Mouse (Mus musculus) kidney, embryonic 14.5 days (tissue): Measurements from ENCODE around the gene Olfr1359. TPM values are rescaled to one million over a fixed set of nuclear protein-coding genes. Genes with fewer than 3 reads are reported as not detected.
"Not testable (repeated sequence)": the region's sequence is repeated elsewhere in the genome, so short reads cannot be mapped to it uniquely, and the experiment has no call there.

ENCODE experiments used
- ATAC-seq: fragments of 200-750 bp; cut with Nextera tagmentation; 2 replicates; pipeline ENCODE4 v1.8.0; 2017; ENCODE audit warnings: moderate number of reproducible peaks, mild to moderate bottlenecking, moderate TSS enrichment, moderate library complexity; ENCODE audit not compliant: low FRiP score, low TSS enrichment
- H3K27ac ChIP-seq: fragments of 300-500 bp; sonication (generic); 2 replicates; pipeline ENCODE4 v1.5.1; 2014; ENCODE audit warnings: low read depth, mild to moderate bottlenecking, low read length, moderate library complexity, mixed read lengths
- H3K27me3 ChIP-seq: fragments of 300-500 bp; sonication (generic); 2 replicates; pipeline ENCODE4 v1.6.1; 2014; ENCODE audit warnings: mild to moderate bottlenecking, low read length; ENCODE audit not compliant: control insufficient read depth, insufficient read depth
- H3K36me3 ChIP-seq: fragments of 300-500 bp; sonication (generic); 2 replicates; pipeline ENCODE4 v1.6.1; 2014; ENCODE audit warnings: low read length, mixed read lengths; ENCODE audit not compliant: control insufficient read depth, insufficient read depth
- H3K4me1 ChIP-seq: fragments of 300-500 bp; sonication (generic); 2 replicates; pipeline ENCODE4 v1.6.1; 2014; ENCODE audit warnings: low read length, mixed read lengths; ENCODE audit not compliant: control insufficient read depth, insufficient read depth
- H3K4me2 ChIP-seq: fragments of 300-500 bp; sonication (generic); replicated peaks from 2 replicates; pipeline ENCODE4 v1.6.1; 2014; ENCODE audit warnings: low read depth, mild to moderate bottlenecking, low read length
- H3K4me3 ChIP-seq: fragments of 300-500 bp; sonication (generic); 2 replicates; pipeline ENCODE4 v1.5.1; 2014; ENCODE audit warnings: mild to moderate bottlenecking, low read length
- H3K9ac ChIP-seq: fragments of 300-500 bp; sonication (generic); 2 replicates; pipeline ENCODE4 v1.6.1; 2014; ENCODE audit warnings: low read depth, mild to moderate bottlenecking, low read length, moderate library complexity
- H3K9me3 ChIP-seq: fragments of 300-500 bp; sonication (generic); 2 replicates; pipeline ENCODE4 v1.6.1; 2016; ENCODE audit warnings: low read length; ENCODE audit not compliant: control insufficient read depth
- WGBS: fragments of 180-500 bp; shearing (Covaris S2); extraction: QIAGEN DNeasy Blood & Tissue Kit; methylation state at CpG from one replicate; pipeline ENCODE4 v1.1.7; 2014; 5-methylcytosine and 5-hydroxymethylcytosine counted together
- polyA plus RNA-seq: library from polyadenylated mRNA; unstranded; fragments of >200 nt; fragmentation: Nextera tagmentation; extraction: Ambion mirVana; gene quantifications from 2 replicates; pipeline ENCODE4 v1.2.1, GENCODE M21; 2014

The Olfr1359 gene
- polyA plus RNA-seq, 1 experiment from 2014 or later: not detected

DNA sequence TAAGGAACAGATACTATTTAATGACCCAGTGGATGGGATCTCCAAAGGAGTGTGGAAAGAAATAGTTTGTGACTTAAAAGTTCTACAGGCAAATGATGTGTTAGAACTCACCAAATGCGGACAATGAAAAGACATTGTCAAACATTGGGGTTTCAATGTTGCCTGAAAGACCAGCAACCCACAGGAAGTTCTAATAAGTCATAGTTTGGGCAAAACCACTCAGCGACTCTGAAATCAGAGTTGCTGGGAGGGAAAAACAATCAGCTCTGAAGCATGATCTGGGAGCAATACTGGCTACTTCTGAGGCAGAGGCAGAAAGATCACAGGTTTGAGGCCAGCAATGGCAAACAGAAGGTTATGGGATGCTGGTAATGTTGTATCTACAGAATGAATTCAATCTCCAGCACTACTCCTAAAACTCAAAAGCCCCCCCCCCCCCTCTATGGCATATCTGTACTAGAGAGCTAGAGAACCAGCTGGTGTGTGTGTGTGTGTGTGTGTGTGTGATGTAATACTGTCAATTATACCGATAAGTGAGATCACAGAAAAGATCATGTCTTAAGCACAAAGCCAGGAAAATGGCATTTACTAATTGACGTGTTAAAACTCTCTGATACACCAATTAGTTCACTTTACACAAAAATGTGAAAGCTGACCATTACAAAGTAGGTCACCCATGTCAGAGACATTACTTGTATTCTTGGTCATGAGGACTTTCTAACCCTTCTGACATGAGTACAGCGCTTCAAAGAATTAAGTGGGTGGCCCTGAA is 51.7 kb downstream of the Olfr1359 start:
- peak overlapping the region; percentile 96 for H3K27ac ChIP-seq
- WGBS: 7% methylated on average over 5 of the region's 5 CpGs
- ATAC-seq: no peak
- peak overlapping the region; percentile 77 for H3K9ac ChIP-seq
- H3K27me3 ChIP-seq: no peaks in the 10 kb centered on the region
- H3K36me3 ChIP-seq: no peaks in the 10 kb centered on the region
- H3K4me1 ChIP-seq: peaks cover 16% of the 10 kb centered on the region
- peak overlapping the region; percentile 74 for H3K4me2 ChIP-seq
- H3K4me3 ChIP-seq: peak overlapping the region; percentile 63
- H3K9me3 ChIP-seq: no peaks in the 10 kb centered on the region

DNA sequence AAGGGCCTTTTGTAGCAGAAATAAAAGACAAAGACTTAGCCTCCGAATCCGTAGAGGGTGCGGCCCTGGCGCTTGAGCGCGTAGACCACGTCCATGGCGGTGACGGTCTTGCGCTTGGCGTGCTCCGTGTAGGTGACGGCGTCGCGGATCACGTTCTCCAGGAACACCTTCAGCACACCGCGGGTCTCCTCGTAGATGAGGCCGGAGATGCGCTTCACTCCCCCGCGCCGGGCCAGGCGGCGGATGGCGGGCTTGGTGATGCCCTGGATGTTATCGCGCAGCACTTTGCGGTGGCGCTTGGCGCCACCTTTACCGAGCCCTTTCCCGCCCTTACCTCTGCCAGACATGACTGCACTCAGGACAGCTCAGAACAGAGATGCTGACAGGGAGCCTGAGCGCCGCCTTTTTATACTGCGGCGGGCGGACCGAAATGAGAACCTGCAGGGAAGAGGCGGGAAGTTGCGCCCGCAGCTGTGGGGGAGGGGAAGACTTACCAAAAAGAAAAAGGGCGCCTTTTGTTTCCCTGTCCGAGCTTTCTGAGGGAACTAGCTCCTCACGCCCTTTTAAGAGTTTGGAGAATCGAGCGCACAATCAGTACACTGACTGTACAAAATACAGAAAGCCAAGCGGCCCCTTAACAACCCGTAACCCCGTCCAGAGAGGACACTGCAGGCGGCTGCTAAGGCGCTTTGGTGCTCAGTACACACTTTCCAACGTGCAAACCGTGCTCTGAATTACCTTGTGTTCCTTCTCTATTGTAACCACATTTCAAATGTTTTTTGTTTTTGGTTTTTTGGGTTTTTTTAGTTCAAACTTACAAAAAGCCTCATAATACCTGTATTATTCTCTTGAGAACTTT is 52.5 kb downstream of the Olfr1359 start, which contains the start of gene Hist1h4k:
Gene Hist1h4k (minus strand): TSS at position 347 of the 859 bp plus-strand sequence.
- peak within 1 kb of the TSS; percentile 96 for H3K27ac ChIP-seq
- peak within 1 kb of the TSS; percentile 77 for H3K9ac ChIP-seq
- H3K4me1 ChIP-seq: peaks cover 16% of the 10 kb centered on the region
- not testable (repeated sequence) for H3K36me3 ChIP-seq, H3K27me3 ChIP-seq, H3K9me3 ChIP-seq
- WGBS: under 1% methylated on average over 43 of the region's 56 CpGs
- H3K4me2 ChIP-seq: peak within 1 kb of the TSS; percentile 74
- peak within 1 kb of the TSS; percentile 63 for H3K4me3 ChIP-seq
- peak; percentile 89 for ATAC-seq

DNA sequence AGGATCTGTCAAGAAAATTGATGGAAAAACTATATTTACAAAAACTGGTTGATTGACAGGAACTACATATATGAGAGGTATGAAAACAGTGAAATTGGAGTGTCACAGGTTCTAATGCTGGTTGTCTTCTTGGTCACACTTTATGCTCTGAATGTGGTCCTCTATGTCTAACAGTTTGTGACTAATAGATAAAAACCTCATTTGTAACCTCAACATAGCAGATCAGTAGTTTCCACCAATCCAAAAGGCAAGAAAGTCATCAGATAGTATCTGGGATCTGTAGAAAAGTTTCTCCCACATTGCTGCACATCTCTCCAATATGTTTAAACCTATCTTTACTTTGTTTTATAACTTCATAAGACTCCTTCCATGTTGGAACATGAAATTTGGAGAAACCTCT is 53.5 kb downstream of the Olfr1359 start:
- Histone ChIP-seq H3K4me1 (peaks cover 16% of the 10 kb centered on the region), H3K9ac (no peak overlapping the region), H3K27me3 (no peaks in the 10 kb centered on the region), H3K4me2 (no peak overlapping the region), H3K27ac (peak overlapping the region; percentile 55; the same call in 1 of the 2 replicates), H3K9me3 (no peaks in the 10 kb centered on the region), H3K36me3 (no peaks in the 10 kb centered on the region), H3K4me3 (no peak overlapping the region)
- ATAC-seq: no peak

DNA sequence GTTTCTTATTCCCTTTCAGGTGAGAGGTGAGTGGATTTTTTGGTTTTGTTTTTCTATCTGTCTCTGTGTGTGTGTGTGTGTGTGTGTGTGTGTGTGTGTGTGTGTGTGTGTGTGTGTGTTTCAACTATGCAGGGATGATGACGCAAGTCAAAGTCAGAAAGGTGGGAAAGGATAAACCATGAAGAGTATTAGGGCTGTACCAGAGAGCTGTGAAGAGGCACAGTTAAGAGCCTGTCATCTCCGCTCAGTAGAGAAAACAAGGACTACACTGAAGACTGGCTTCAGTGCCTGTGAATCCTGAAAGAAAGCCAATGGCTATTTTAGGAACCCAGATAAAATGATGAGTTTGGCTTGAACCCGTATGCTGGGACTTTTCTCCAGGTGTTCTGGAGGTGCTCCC is 53.9 kb downstream of the Olfr1359 start:
- H3K36me3 ChIP-seq: no peaks in the 10 kb centered on the region
- no peak overlapping the region for H3K4me2 ChIP-seq
- H3K27ac ChIP-seq: peak overlapping the region; percentile 95
- peaks cover 16% of the 10 kb centered on the region for H3K4me1 ChIP-seq
- H3K9ac ChIP-seq: no peak overlapping the region
- H3K27me3 ChIP-seq: no peaks in the 10 kb centered on the region
- H3K4me3 ChIP-seq: no peak overlapping the region
- no peak for ATAC-seq
- H3K9me3 ChIP-seq: no peaks in the 10 kb centered on the region
- 66% methylated on average over 3 of the region's 3 CpGs for WGBS

DNA sequence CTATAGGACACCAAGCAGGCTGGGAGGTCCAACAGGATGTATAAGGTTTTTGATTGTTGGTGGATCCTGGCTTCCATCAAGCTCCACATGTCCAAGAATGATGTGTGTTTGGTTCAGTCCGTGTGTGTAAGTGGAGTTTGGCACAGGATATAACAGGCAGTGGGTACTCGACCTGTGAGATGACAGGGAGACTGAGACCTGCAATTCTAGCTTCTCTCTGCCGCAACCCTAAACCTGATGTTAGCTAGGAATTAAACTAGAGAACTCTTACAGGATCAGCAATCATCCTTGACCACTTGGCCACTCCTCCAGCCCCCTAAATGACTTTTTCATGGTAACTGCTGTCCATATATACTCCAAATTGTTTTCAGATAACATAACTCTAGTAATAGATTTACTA is 54.4 kb downstream of the Olfr1359 start:
- H3K9me3 ChIP-seq: no peaks in the 10 kb centered on the region
- peak overlapping the region; percentile 78; the same call in 1 of the 2 replicates for H3K9ac ChIP-seq
- peaks cover 16% of the 10 kb centered on the region for H3K4me1 ChIP-seq
- peak overlapping the region; percentile 95 for H3K27ac ChIP-seq
- ATAC-seq: no peak
- H3K4me3 ChIP-seq: peak overlapping the region; percentile 43; the same call in 1 of the 2 replicates
- peak overlapping the region; percentile 59 for H3K4me2 ChIP-seq
- H3K27me3 ChIP-seq: no peaks in the 10 kb centered on the region
- 23% methylated on average over 3 of the region's 3 CpGs for WGBS
- no peaks in the 10 kb centered on the region for H3K36me3 ChIP-seq

DNA sequence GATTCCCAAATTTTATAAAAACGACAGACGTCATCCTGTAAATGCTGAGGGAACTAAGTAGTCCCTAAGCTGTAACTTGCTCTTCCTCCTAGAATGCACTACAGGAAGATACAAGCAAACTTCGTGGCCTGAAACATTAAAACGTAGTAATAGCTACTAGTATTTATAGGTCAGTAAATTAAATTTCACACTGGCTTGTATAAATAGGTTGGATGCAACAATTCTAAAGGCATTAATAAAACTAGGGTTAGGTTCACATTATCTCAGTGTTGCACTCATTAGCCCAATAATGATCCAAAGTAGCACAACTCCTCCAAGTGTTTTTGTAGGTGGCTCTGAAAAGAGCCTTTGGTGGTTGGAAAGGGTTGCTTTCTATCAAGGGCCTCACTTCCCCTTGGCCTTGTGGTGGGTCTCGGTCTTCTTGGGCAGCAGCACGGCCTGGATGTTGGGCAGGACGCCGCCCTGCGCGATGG is 55.2 kb downstream of the Olfr1359 start:
- Histone ChIP-seq H3K4me1 (peaks cover 16% of the 10 kb centered on the region), H3K36me3 (no peaks in the 10 kb centered on the region; the same call in 1 of the 2 replicates), H3K9me3 (no peaks in the 10 kb centered on the region), H3K9ac (peak overlapping the region; percentile 78), H3K27ac (peak overlapping the region; percentile 95), H3K4me3 (peak overlapping the region; percentile 43), H3K27me3 (no peaks in the 10 kb centered on the region), H3K4me2 (peak overlapping the region; percentile 59)
- 3% methylated on average over 8 of the region's 10 CpGs for WGBS
- no peak for ATAC-seq

DNA sequence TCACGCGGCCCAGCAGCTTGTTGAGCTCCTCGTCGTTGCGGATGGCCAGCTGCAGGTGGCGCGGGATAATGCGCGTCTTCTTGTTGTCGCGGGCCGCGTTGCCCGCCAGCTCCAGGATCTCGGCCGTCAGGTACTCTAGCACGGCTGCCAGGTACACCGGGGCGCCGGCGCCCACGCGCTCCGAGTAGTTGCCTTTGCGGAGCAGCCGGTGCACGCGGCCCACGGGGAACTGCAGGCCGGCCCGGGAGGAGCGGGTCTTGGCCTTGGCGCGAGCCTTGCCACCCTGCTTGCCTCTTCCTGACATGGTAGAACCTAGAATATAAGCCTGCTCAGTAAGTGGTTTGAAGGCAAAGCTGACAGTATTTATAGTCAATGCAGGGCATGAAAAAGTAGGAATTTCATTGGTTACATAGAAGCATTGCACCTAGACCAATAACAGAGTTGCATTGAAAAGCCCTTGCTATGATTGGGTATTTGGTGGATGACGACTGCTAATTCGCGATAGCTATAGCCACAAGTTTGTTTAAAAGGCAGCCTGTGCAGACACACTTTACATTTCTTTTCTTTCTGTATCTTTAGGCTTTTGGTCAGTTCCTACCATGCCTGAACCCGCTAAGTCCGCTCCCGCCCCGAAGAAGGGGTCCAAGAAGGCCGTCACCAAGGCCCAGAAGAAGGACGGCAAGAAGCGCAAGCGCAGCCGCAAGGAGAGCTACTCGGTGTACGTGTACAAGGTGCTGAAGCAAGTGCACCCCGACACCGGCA is 55.8 kb downstream of the Olfr1359 start, which contains the start of the genes Hist1h2ak and Hist1h2bn:
Gene Hist1h2ak (minus strand): TSS at position 304 of the 762 bp plus-strand sequence.
Gene Hist1h2bn (plus strand): TSS at position 600 of the 762 bp plus-strand sequence.
- H3K27me3 ChIP-seq, H3K36me3 ChIP-seq, H3K9me3 ChIP-seq: not testable (repeated sequence)
- peaks cover 13% of the 10 kb centered on the region for H3K4me1 ChIP-seq
- H3K27ac ChIP-seq: peak within 1 kb of the TSS; percentile 95
- peak; percentile 94 for ATAC-seq
- H3K9ac ChIP-seq: peak within 1 kb of the TSS; percentile 78
- peak within 1 kb of the TSS; percentile 43 for H3K4me3 ChIP-seq
- H3K4me2 ChIP-seq: peak within 1 kb of the TSS; percentile 59
- under 1% methylated on average over 36 of the region's 50 CpGs for WGBS

DNA sequence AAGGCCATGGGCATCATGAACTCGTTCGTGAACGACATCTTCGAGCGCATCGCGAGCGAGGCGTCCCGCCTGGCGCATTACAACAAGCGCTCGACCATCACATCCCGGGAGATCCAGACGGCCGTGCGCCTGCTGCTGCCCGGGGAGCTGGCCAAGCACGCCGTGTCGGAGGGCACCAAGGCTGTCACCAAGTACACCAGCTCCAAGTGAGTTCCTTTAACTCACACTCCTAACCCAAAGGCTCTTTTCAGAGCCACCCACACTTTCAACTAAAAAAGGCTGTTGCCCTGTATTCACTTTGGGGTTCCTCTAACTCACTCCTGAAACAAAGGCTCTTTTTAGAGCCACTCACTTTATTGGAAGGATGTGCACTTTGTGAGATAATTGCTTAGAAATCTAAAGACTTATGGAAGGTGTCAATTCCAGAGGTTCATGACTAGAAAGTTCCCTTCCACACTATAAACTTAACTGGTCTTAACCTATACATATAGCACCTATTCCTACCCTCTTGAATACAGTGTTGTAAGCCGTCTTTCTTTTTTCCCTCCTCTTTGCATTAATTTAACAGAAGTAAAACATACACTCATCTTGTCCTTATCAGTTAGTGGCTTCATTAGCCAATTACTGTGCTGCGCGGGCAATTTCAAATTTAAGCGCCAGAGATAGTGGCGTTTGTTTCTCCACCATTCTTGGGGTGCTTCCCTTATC is 56.5 kb downstream of the Olfr1359 start:
- not testable (repeated sequence) for H3K9me3 ChIP-seq, H3K36me3 ChIP-seq, H3K4me1 ChIP-seq, ATAC-seq, H3K27me3 ChIP-seq
- Histone ChIP-seq H3K27ac (peak overlapping the region; percentile 95), H3K4me3 (peak overlapping the region; percentile 35), H3K9ac (peak overlapping the region; percentile 61), H3K4me2 (peak overlapping the region; percentile 59)
- 2% methylated on average over 23 of the region's 26 CpGs for WGBS
